In genomic region chr14:73143710-73144420, GRCm38 (mm10) we compare ENCODE assay signal across 8 mouse cellular contexts. TPM values are rescaled to one million over a fixed set of nuclear protein-coding genes. Genes with fewer than 3 reads are reported as not detected.
A peak's percentile ranks its signal among the peaks of the same experiment; 100 is the strongest.
DNase-seq lines count a peak whose midpoint lies in the region; ATAC-seq and TF ChIP-seq lines count a peak whose summit lies in the region.

No protein-coding gene starts in this region.

- no peaks in the 10 kb centered on the region for H3K9me3 ChIP-seq in lung, postnatal 0 days (ENCODE audit: low read length)
- H3K9me3 ChIP-seq in forebrain, embryonic 11.5 days (ENCODE audit: control insufficient read depth, low read length) = no peaks in the 10 kb centered on the region
- no peaks in the 10 kb centered on the region for H3K9me3 ChIP-seq in limb, embryonic 11.5 days (ENCODE audit: control insufficient read depth, low read length)

- TF ChIP-seq CTCF in lung, postnatal 0 days (IDR thresholded peaks at IDR 0.05) = no peak
- TF ChIP-seq CTCF in small intestine, adult 2 months (IDR thresholded peaks at IDR 0.05; ENCODE audit: extremely low read depth, insufficient read length, insufficient replicate concordance, low read depth, low read length) = no peak

- H3K4me2 ChIP-seq in lung, postnatal 0 days (replicated peaks; ENCODE audit: low read depth, low read length) = peak overlapping the region; percentile 85
- peak overlapping the region; percentile 89 for H3K4me2 ChIP-seq in forebrain, embryonic 11.5 days (ENCODE audit: low read depth, low read length, severe bottlenecking)
- H3K4me2 ChIP-seq in limb, embryonic 11.5 days (ENCODE audit: low read depth, severe bottlenecking) = peak overlapping the region; percentile 87

- H3K4me1 ChIP-seq in lung, postnatal 0 days (ENCODE audit: insufficient read depth, low read depth, low read length) = 0 out of 2 replicates have a peak, but pooled peaks cover 3% of the 10 kb centered on the region
- H3K4me1 ChIP-seq in forebrain, embryonic 11.5 days (replicated peaks; ENCODE audit: control insufficient read depth, insufficient read depth, low read length) = peaks cover 12% of the 10 kb centered on the region; the same call in 1 of the 2 replicates
- H3K4me1 ChIP-seq in limb, embryonic 11.5 days (ENCODE audit: control insufficient read depth, insufficient read depth, low read length) = peaks cover 11% of the 10 kb centered on the region
- peaks cover 8% of the 10 kb centered on the region; the same call in 1 of the 2 replicates for H3K4me1 ChIP-seq in small intestine, adult 2 months (ENCODE audit: control insufficient read depth, insufficient read depth, insufficient read length, low read length)

- H3K9ac ChIP-seq in lung, postnatal 0 days (replicated peaks; ENCODE audit: low read depth) = peak overlapping the region; percentile 98
- peak overlapping the region; percentile 99 for H3K9ac ChIP-seq in forebrain, embryonic 11.5 days (ENCODE audit: low read length)
- peak overlapping the region; percentile 97 for H3K9ac ChIP-seq in limb, embryonic 11.5 days (ENCODE audit: low read length)

- peak overlapping the region; percentile 75 for H3K4me3 ChIP-seq in lung, postnatal 0 days (ENCODE audit: low read depth, low read length)
- peak overlapping the region; percentile 73 for H3K4me3 ChIP-seq in forebrain, embryonic 11.5 days (ENCODE audit: low read depth, low read length)
- peak overlapping the region; percentile 48 for H3K4me3 ChIP-seq in limb, embryonic 11.5 days (ENCODE audit: low read depth, low read length)
- H3K4me3 ChIP-seq in small intestine, adult 2 months (ENCODE audit: low read depth, low read length) = peak overlapping the region; percentile 89

- DNase-seq in lung, postnatal 0 days (ENCODE audit: low spot score) = peak; percentile 7
- no peak for DNase-seq in lung, postnatal 25 days (ENCODE audit: low spot score)
- DNase-seq in forebrain, embryonic 11.5 days (ENCODE audit: low spot score) = no peak
- no peak for DNase-seq in limb, embryonic 11.5 days (ENCODE audit: low spot score)
- no peak for DNase-seq in gastrocnemius, adult 8-10 months (ENCODE audit: low spot score in 2 of 2)
- DNase-seq in cerebellum, adult 9-10 months = no peak

- TF ChIP-seq EP300 in lung, postnatal 0 days (IDR thresholded peaks at IDR 0.05) = no peak

- H3K27ac ChIP-seq in lung, postnatal 0 days (ENCODE audit: low read length) = peak overlapping the region; percentile 98
- peak overlapping the region; percentile 99 for H3K27ac ChIP-seq in forebrain, embryonic 11.5 days (ENCODE audit: low read depth, low read length)
- peak overlapping the region; percentile 99 for H3K27ac ChIP-seq in limb, embryonic 11.5 days (replicated peaks; ENCODE audit: low read depth, low read length)
- H3K27ac ChIP-seq in small intestine, adult 2 months (ENCODE audit: insufficient read depth, low read depth, low read length) = peak overlapping the region; percentile 94

- no peak; the same call in 1 of the 2 replicates for ATAC-seq in lung, postnatal 0 days
- peak; percentile 26 for ATAC-seq in forebrain, embryonic 11.5 days (replicated peaks; ENCODE audit: low FRiP score)
- peak; percentile 14; the same call in 1 of the 2 replicates for ATAC-seq in limb, embryonic 11.5 days (ENCODE audit: insufficient number of reproducible peaks, low FRiP score, low TSS enrichment, low read depth)
- ATAC-seq in megakaryocyte progenitor cell, adult 5-6 weeks (replicated peaks; ENCODE audit: poor library complexity) = no peak

- no peaks in the 10 kb centered on the region for H3K36me3 ChIP-seq in lung, postnatal 0 days (ENCODE audit: insufficient read depth, low read length)
- H3K36me3 ChIP-seq in forebrain, embryonic 11.5 days (ENCODE audit: control insufficient read depth, insufficient read depth, low read length) = no peaks in the 10 kb centered on the region; the same call in 1 of the 2 replicates
- no peaks in the 10 kb centered on the region for H3K36me3 ChIP-seq in limb, embryonic 11.5 days (ENCODE audit: control insufficient read depth, insufficient read depth, low read length)
- H3K36me3 ChIP-seq in small intestine, adult 2 months (ENCODE audit: control insufficient read depth, insufficient read depth, low read length) = no peaks in the 10 kb centered on the region

- WGBS in lung, postnatal 0 days = 30% methylated on average over 25 of the region's 25 CpGs
- 37% methylated on average over 25 of the region's 25 CpGs for WGBS in forebrain, embryonic 11.5 days
- 43% methylated on average over 25 of the region's 25 CpGs for WGBS in limb, embryonic 11.5 days
- WGBS in small intestine, adult 2 months = 30% methylated on average over 25 of the region's 25 CpGs

- TF ChIP-seq POLR2A in small intestine, adult 2 months (IDR thresholded peaks at IDR 0.05; ENCODE audit: low read depth, low read length) = no peak

- no peaks in the 10 kb centered on the region for H3K27me3 ChIP-seq in lung, postnatal 0 days (replicated peaks; ENCODE audit: insufficient read depth, low read length)
- no peaks in the 10 kb centered on the region for H3K27me3 ChIP-seq in forebrain, embryonic 11.5 days (ENCODE audit: control insufficient read depth, insufficient read depth, low read length)
- no peaks in the 10 kb centered on the region for H3K27me3 ChIP-seq in limb, embryonic 11.5 days (ENCODE audit: control insufficient read depth, insufficient read depth, low read length)
- H3K27me3 ChIP-seq in small intestine, adult 2 months (ENCODE audit: control insufficient read depth, insufficient read depth, low read length) = no peaks in the 10 kb centered on the region

RNA-seq across cellular contexts. Expression of gene Rcbtb2, which starts 21.0 kb away (rescaled TPM):
- polyA plus RNA-seq in lung, postnatal 0 days (2015; fragmentation: Nextera tagmentation; extraction: Ambion mirVana) = 45.6 and 49.7 TPM in 2 replicates
- 142 and 160 TPM in 2 replicates for polyA plus RNA-seq in forebrain, embryonic 11.5 days (2014; fragmentation: Nextera tagmentation; extraction: Ambion mirVana)
- polyA plus RNA-seq in limb, embryonic 11.5 days (2014; fragmentation: Nextera tagmentation; extraction: Ambion mirVana) = 205 and 216 TPM in 2 replicates
- 6.4 and 10.1 TPM in 2 replicates for polyA plus RNA-seq in small intestine, adult 2 months (2012; rRNA removed)
- 10 to 100 TPM; 14.0 to 17.5 (median 15.7) TPM for total RNA-seq in gastrocnemius, adult 8-10 months (2022)
- 51.8 and 54.3 TPM in 2 replicates for total RNA-seq in megakaryocyte progenitor cell, adult 5-6 weeks (2015)
- total RNA-seq in megakaryocyte progenitor cell, adult 5-6 weeks (2017) = 25.6 and 31.8 TPM in 2 replicates

Comparison
In these comparisons a context has a peak if more than half of its experiments do, and no peak if none do; other contexts are left out.
1. ATAC-seq: peak in forebrain, embryonic 11.5 days (single experiment) and limb, embryonic 11.5 days (single experiment); none in lung, postnatal 0 days (single experiment) and megakaryocyte progenitor cell, adult 5-6 weeks (single experiment).
2. Peak in every context shown above with its lines, with median percentiles within 50 percentile points of each other: H3K27ac ChIP-seq, H3K4me2 ChIP-seq, H3K4me3 ChIP-seq and H3K9ac ChIP-seq.